Mouse (Mus musculus) lung, postnatal 0 days (tissue): Measurements from ENCODE around the gene Rptn.

Source experiments
- CTCF ChIP-seq: IDR thresholded peaks from 2 replicates; pipeline ENCODE4 v1.5.1; 2016; ENCODE audit warnings: antibody characterized with exemption, mild to moderate bottlenecking
- EP300 ChIP-seq: IDR thresholded peaks from 2 replicates; pipeline ENCODE4 v1.6.1; 2016; ENCODE audit warnings: antibody characterized with exemption, mild to moderate bottlenecking, control low read depth

DNA sequence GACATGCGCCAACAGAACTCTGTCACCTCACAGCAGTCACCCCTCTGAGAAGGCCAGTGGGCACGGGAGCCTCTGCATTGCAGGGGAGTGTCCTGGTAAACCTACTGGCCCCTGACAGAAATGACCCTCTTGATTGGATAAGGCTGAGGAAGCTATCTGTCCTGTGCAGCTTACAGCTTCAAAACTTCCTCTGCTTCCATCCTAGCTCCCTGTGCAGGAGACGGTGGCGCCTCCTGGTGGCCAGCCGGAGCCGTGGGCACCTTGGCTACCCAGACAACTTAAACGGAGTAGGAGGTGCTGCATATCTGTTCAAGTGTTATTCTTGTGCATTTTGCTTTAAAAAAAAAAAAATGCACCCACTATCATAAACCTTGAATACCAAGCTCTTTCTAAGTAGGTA, 33.5 kb upstream of the Rptn start:
- peak; percentile 84 for TF ChIP-seq CTCF
- no peak for TF ChIP-seq EP300
